Mouse (Mus musculus) heart, postnatal 25 days (tissue): Measurements from ENCODE around the gene 5730522E02Rik. TPM values are rescaled to one million over a fixed set of nuclear protein-coding genes. Genes with fewer than 3 reads are reported as not detected.

ENCODE experiments used
- DNase-seq: peaks from one replicate; pipeline ENCODE4 v3.0.0; 2022; ENCODE audit warnings: low spot score
- intact Hi-C: fragments of 180-260 bp; cut with DNase I; formaldehyde crosslinking; loops from one replicate; pipeline ENCODE4 v1.15.1; 2025
- total RNA-seq, 2 experiments: library from RNA; stranded (reverse); gene quantifications; 2 replicates each; pipeline ENCODE4 v1.2.3; 2021

5730522E02Rik gene
- total RNA-seq, 2 experiments from 2014 or later: not detected

DNA sequence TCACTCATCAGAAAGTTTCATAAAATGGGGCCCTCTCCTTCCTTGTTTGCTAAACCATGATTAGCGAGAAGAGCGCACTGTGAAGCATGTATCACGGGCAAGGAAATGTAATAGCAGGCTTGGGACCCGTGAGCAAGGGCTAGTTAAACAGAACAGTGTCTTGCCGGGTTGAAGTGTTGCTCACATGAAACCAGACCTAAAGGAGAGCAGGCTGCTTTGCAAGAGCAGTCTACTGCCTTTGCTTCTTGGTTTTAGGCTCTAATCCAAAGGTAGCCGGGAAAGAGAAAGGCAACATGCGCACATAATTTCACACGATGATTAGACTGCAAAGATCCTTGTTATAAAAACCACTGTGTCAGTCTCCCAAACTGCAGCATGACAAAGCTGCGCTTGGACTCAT is 354.8 kb downstream of the 5730522E02Rik start:
- no peak for DNase-seq
- intact Hi-C loops: no loop called here

- DNase-seq: no peak
- intact Hi-C loops: no loop called here
Measured at GRCm38 (mm10) chr11:25854216-25854615, 356.3 kb downstream of the 5730522E02Rik start.

DNA sequence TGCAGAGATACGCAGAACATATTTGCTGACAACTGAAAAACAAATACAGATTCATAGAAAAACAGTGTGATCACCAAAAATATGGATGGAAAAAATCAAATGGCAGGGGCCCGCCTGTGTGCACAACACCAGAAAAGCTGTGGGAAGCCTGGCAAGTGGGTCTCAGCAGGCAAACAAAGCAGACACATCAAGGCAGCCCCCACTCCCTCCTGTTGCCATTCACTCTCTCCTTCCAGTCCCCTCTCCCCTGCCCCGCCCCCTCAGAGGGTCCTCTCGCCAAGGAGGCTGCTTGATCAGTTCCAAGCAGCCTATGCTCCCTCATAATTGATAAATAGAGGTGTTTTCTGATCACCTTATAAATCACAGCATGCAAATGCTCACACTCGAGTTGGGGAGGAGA is 357.5 kb downstream of the 5730522E02Rik start:
- intact Hi-C loops: no loop called here
- no peak for DNase-seq

GRCm38 (mm10) chr11:25848824-25849644 is 361.5 kb downstream of the 5730522E02Rik start:
- intact Hi-C loops: no loop called here
- no peak for DNase-seq

GRCm38 (mm10) chr11:25838451-25838850 is 372.1 kb downstream of the 5730522E02Rik start:
- DNase-seq: no peak
- intact Hi-C loops: no loop called here

GRCm38 (mm10) chr11:25819789-25820188 is 390.8 kb downstream of the 5730522E02Rik start:
- intact Hi-C loops: no loop called here
- DNase-seq: no peak

- intact Hi-C loops: no loop called here
- DNase-seq: no peak
Measured at GRCm38 (mm10) chr11:25813446-25813845, 397.1 kb downstream of the 5730522E02Rik start.

- intact Hi-C loops: no loop called here
- DNase-seq: no peak
Measured at GRCm38 (mm10) chr11:25787691-25788090, 422.9 kb downstream of the 5730522E02Rik start.

DNA sequence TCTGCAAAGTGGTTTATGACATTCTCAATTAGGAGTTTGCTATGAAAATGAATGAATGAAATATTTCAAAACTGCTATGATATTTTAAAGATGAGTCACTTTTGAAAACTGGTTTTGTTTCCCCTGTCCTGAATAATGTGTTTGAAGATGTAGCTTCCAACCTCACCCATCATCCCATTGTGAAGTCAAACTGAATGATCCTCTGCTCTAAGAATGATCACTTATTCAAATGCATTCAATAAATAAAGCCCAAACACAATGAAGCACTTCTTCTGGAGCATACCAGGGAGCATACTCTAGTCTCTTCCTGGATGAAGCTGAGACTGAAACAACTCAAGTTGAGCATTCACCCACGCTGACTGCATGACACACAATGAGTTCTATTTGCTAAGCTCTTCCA is 438.3 kb downstream of the 5730522E02Rik start:
- DNase-seq: no peak
- intact Hi-C loops: no loop called here

DNA sequence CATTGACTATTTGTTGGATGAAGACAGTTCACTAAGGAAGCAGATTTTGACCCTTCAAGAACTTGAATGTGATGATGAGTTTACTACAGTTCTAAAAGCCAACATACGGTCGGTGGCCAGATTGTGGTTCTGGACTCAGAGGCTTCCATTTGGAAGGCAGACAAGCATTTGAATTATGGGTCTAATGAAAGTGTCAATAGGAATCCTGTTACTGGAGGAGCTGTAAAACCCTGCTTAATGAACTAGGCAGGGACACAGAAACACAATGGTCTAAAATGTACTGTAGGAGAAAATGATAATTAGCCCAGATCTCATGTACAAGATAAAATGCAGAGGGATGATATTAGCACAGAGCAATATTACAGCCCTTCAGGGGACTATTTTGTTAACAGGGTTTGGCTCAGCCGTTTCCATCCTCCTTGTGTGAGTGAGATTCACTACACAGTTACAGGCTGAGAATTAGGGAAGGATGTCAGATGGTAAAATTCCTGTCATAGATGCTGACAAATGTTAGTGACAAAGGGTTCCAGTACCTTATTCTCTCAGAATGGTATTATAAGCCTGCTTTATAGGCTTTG is 439.5 kb downstream of the 5730522E02Rik start:
- DNase-seq: no peak
- intact Hi-C loops: no loop called here

DNA sequence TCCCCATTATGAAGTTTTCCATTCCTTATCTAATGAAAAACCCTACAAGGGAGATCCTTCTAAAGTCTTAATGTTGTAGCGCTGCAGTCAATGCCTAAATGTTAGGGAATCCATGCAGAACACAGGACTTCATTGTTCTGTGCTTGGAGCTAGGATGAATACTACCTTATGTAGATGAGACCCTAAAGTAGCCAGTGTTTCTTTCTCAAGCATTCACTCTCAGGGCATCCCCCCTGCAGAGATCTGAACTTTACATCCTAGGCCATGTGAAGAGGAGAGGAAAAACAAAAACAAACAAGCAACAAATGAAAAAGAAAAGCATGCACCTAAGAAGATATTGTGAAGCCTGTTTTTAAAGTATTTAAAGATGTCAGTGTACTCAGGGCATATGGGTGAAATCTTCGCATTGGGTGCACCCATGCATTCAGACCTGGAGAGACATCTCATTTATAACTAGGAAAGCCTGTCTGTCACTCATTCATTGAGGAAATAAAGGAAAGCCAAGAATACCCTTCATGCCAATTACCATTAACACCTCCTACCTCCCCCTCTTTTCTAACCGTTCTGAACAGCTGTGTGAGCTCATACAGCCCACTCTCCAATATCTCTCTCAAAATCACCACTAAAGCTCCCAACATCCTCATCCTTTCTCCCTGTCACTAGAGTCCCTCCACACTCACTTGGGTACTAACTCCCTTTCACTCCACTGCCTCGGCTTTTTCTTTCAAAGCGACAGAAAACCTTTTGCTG is 442.8 kb downstream of the 5730522E02Rik start:
- intact Hi-C loops: no loop called here
- DNase-seq: no peak

GRCm38 (mm10) chr11:25753156-25753899 is 457.2 kb downstream of the 5730522E02Rik start:
- DNase-seq: no peak
- intact Hi-C loops: no loop called here

DNA sequence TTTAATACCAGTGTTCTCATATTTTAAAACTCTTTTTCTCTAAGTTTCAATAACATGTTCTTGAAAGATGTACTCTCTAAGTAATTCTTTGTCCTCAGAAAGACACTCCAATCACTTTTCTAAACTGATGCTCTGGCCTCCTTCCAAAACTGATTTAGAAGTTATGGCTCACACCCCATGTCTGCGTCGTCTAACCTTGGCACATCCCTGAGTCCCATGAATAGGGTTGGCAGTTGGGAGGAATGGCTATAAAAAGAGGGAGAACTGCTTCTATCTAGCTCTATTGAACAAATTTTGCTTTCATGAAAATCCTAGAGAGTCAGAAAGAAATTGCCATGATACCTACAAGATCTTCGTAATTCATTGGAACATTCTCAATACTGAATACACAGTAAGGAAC is 458.1 kb downstream of the 5730522E02Rik start:
- no peak for DNase-seq
- intact Hi-C loops: no loop called here

DNA sequence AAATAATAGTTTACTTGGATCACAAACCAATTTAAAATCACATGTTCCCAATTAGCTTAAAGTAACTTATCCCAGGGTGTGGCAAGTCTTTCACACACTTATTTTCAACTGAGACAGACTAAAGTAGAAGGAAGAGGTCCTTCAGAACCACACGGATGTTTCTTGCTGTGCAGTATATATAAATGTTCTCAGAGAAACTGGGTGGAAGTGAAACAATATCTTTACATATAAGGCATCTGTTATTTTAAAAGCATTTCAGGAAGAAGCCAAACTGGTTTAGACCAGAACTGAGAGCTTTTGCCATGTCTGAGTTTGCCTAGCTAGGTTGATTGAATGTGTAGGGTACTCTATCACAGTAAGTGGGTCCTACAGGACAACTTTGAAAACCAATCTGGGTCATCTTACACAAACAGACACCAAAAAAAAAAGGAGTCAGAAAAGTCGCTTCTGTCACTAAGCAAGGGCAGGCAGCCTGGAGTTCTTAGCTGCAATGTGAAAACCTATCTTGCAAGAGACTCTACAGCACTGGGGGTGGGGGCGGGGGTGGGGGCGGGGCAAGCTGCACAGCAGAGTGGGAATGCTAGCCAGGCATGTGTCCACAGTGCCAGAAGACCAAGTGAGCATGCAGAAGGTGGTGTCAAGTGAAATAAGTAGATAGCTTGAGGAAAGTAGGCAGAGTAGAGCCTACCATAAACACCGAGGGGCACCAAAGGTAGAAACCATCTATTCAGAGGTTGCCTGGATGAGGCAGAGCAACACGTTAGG is 463.3 kb downstream of the 5730522E02Rik start:
- no peak for DNase-seq
- intact Hi-C loops: no loop called here

DNA sequence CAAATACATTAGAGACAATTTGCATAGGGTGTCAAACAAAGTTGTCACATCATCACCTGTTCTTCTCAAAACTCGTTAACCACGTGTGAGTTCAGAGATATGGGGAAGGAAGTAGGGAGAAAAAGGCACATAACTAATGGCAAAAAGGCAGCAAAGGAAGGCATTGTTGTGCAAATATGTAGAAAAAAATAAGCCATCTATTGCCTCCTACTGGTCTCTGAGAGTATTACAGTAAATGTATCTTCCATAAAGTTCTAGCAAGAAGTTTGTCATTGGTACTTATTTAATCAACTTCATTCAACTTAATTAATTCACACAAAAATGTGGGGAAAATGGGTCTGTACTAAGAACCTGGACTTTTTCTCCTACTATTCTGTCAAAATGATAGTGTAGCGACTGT is 466.9 kb downstream of the 5730522E02Rik start:
- no peak for DNase-seq
- intact Hi-C loops: no loop called here

DNA sequence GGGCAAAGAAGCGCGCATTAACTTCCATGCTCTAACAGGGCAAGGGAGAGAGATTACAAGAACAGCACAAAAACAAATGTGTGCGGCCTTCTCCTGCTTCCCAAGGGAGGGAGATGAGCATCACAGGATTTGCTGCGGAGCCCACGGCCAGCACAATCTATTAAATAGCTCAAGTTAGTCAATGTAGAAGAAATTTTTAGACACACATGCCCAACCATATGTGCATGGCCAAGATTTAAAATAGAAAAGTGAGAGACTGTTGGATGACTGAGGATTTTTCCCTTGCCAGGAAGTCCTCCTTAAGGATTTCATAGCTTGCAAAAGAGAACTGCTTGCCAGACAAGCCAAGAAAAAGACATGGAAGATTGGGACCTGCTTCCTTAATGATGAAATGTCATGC is 473.3 kb downstream of the 5730522E02Rik start:
- no peak for DNase-seq
- intact Hi-C loops: no loop called here

- DNase-seq: no peak
- intact Hi-C loops: no loop called here
Measured at GRCm38 (mm10) chr11:25729476-25729875, 481.1 kb downstream of the 5730522E02Rik start.

GRCm38 (mm10) chr11:25715447-25716321 is 494.9 kb downstream of the 5730522E02Rik start:
- intact Hi-C loops: no loop called here
- DNase-seq: no peak

- no peak for DNase-seq
- intact Hi-C loops: no loop called here
Measured at GRCm38 (mm10) chr11:25710559-25710958, 500.0 kb downstream of the 5730522E02Rik start.
